Mouse (Mus musculus) telencephalon, adult 2 months (tissue): ENCODE data around the gene Gm17361.
"Not testable (repeated sequence)": the region's sequence is repeated elsewhere in the genome, so short reads cannot be mapped to it uniquely, and the experiment has no call there.

ENCODE experiments used
- DNase-seq: peaks from one replicate; pipeline ENCODE4 v3.0.0-alpha.2; 2011; ENCODE audit warnings: low read depth, low spot score

The Gm17361 gene

GRCm38 (mm10) chrX:125003863-125004262 is at the start of gene Gm17361:
Gm17361 (plus strand) TSS chrX:125004163.
- DNase-seq: not testable (repeated sequence)
